Mouse (Mus musculus) CD4-positive naive resting alpha-beta T cell, adult 76 days (primary cell): ENCODE measurements around the gene Eri3. TPM values are rescaled to one million over a fixed set of nuclear protein-coding genes. Genes with fewer than 3 reads are reported as not detected.

Source experiments
- total RNA-seq: library from RNA; stranded (reverse); gene quantifications from one replicate; pipeline ENCODE4 v1.2.4, GENCODE M21; 2023

Gene Eri3
- 41.8 TPM for total RNA-seq

DNA sequence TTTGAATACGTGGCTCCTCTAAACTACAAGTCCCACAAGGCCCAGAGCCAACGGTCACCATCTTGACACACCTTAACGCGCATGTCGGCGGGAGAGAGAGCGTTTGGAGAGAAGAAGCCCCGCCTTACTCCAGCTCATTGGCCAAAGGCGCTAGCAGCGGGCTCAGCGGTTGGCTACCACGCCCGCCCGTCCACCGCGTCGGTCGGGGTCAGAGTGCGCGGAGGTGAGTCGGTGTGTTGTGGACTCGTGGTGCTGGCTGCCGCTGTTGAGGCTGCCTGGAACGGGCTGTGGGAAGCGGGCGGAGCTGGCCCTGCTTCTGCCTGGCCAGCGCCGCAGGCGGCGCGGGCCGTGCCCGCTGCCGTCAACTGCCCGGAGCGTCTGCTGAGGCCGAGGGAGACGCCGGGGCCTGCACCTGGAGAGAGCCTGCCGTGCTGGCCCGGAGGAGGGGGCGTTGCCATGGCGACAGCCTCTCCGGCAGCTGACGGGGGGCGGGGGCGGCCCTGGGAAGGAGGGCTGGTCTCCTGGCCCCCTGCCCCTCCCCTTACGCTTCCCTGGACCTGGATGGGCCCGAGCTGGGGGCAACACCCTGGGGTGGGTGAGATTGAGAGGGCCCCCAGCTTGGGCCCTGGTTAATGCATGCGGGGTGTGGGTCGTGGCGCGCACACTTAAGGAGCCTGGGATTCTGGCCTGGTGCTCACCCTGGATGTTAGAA, at the start of gene Eri3:
Gene Eri3, plus strand, starts transcription at position 226 of the 712 bp plus-strand sequence.

DNA sequence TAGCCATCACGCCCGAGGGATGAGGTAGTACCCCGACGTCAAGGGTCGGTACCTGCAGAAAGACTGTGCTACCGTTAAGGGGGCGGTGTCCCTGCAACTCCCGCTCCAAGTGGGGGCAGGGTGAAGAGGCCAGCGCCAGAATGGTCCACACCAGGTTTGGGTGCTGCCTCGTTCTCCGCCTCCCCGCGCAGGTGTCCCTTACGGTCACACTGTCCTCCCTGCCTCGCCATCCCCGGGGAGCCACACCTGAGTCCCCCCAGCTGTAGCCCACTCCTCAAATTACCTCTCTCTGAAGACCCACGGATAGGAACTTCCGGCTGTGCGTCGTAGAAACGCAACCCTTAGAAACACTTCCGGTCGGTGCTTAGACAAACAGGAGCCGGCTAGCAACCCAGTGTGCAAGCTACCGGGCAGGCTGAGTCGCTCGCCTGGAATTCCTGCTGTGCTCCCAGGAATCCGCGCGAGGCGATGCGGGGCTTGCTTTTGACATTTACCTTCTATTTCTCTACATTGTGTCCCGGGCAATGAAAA, 131.8 kb downstream of the Eri3 start, which contains the start of gene Dmap1:
Gene Dmap1, minus strand, starts transcription at position 343 of the 531 bp plus-strand sequence.

Other genes starting within 250 kb of the Eri3 start
- gene Rnf220, start 53.3 kb upstream of the Eri3 start, total RNA-seq, result 218 TPM
- 25.6 TPM for gene Dmap1, start 131.9 kb downstream of the Eri3 start, total RNA-seq
- gene Gm12845, start 174.0 kb downstream of the Eri3 start, total RNA-seq, result not detected
- not detected for gene Klf17, start 215.3 kb downstream of the Eri3 start, total RNA-seq